Mouse (Mus musculus) G1E-ER4 (cell line): ENCODE measurements around the gene Cd300a. TPM values are rescaled to one million over a fixed set of nuclear protein-coding genes. Genes with fewer than 3 reads are reported as not detected.

Source experiments
- GATA1 ChIP-seq: IDR thresholded peaks from one replicate; pipeline ENCODE4 v1.8.0; 2012; ENCODE audit warnings: low read length, inconsistent platforms
- polyA plus RNA-seq: library from polyadenylated mRNA; stranded (reverse); fragments of >175 nt; gene quantifications from 2 replicates; pipeline ENCODE4 v1.2.3, GENCODE M21; 2012

The Cd300a gene
- polyA plus RNA-seq, 1 experiment: not detected

DNA sequence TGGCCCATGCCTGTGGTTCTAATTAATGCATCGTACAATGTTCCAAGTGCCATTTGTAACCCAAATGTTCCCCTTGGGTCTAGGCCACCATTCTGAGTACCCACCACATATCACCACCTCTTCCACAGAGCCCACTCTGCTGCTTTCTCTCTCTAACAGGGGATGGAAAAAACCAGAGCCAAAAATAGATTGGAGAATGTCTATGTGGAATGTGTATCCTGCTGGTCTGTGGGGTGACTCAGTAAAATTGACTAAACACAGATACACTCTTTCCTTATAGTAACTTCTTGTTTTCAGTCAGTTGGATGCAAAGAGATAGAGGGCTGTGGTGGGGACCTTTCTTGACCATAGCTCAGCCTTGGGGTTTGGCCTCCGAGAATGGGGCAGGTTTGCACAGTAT is 39.7 kb downstream of the Cd300a start:
- TF ChIP-seq GATA1: no peak

DNA sequence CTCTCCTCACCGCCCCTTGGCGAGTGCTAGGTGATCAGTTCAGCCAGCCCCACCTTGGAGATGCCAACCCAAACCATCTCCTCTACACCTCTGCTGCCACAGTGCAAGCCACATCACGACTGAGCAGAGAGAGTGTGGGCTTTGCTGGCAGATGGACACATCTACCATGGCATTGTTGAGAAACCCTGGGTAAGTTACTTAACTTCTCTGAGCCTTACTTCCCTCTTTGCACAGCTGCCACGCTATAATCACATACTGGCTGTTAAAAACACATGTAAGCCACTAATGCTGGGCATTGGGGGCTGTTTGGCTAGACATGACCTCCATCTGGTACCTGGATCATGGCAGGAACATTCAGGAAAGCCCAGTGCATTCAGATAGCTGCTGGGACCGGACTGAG is 41.2 kb downstream of the Cd300a start:
- TF ChIP-seq GATA1: no peak

DNA sequence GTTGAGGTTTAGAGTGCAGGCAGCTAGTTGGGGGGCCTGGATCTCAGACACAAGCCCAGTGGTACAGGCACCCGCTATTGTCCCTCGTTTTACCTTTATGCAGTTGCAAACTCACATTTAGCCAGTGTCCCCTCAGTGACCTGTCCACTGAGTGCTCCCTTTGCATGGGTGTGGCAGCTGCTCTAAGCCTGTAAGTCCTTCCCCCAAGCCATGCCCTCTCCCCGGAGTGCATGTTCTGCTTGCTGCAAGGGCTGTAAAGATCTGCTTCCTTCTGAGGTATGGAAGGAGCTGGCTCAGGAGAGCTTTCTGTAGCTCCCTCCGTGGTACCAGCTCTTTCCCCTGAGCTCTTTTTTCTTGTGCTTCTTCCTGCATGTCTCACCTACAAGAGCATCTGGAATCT is 43.8 kb downstream of the Cd300a start:
- TF ChIP-seq GATA1: no peak

DNA sequence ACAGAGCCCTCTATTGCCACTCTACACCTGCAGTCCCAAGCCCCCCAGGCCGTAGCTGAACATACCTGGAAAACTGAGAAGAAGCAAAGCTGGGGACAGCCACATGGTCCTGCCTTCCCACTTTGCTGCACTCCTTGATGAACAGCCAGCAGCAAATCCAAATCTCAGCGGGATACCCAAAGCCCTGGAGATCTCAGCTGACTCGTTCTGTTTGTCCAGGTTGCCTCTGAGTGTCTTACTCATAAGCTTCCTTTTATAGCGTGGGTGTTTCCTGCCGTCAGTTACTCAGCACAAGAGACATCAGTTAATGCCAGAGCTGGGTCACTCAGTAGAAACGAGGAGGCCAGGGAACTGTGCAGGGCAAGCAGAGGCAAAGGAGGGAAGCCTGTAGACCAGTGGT is 44.3 kb downstream of the Cd300a start, which contains the start of gene Cd300lb:
TSS of gene Cd300lb (minus strand) at position 243 of the 400 bp plus-strand sequence.
- TF ChIP-seq GATA1: no peak

Other genes starting within 250 kb of the Cd300a start
- gene Rpl38, start 221.5 kb upstream of the Cd300a start, polyA plus RNA-seq: 220 and 257 TPM in 2 replicates
- 0.16 and 0.32 TPM in 2 replicates for gene Ttyh2, start 214.6 kb upstream of the Cd300a start, polyA plus RNA-seq
- not detected in 2 replicates for gene Dnaic2, start 162.6 kb upstream of the Cd300a start, polyA plus RNA-seq
- gene Kif19a, start 124.7 kb upstream of the Cd300a start, polyA plus RNA-seq: not detected in 2 replicates
- gene Btbd17, start 94.1 kb upstream of the Cd300a start, polyA plus RNA-seq: not detected in 2 replicates
- not detected in 2 replicates for gene Gpr142, start 91.1 kb upstream of the Cd300a start, polyA plus RNA-seq
- gene Gprc5c, start 38.9 kb upstream of the Cd300a start, polyA plus RNA-seq: not detected in 2 replicates
- not detected in 2 replicates for gene Cd300lb, start 44.3 kb downstream of the Cd300a start, polyA plus RNA-seq
- not detected in 2 replicates for gene Cd300c, start 79.1 kb downstream of the Cd300a start, polyA plus RNA-seq
- gene Cd300ld, start 99.9 kb downstream of the Cd300a start, polyA plus RNA-seq: not detected in 2 replicates
- gene Cd300c2, start 111.8 kb downstream of the Cd300a start, polyA plus RNA-seq: not detected in 2 replicates
- not detected in 2 replicates for gene Cd300ld2, start 126.2 kb downstream of the Cd300a start, polyA plus RNA-seq
- not detected in 2 replicates for gene Cd300ld4, start 137.0 kb downstream of the Cd300a start, polyA plus RNA-seq
- not detected in 2 replicates for gene Cd300ld5, start 147.7 kb downstream of the Cd300a start, polyA plus RNA-seq
- not detected in 2 replicates for gene Cd300ld3, start 158.4 kb downstream of the Cd300a start, polyA plus RNA-seq
- not detected in 2 replicates for gene Cd300e, start 172.1 kb downstream of the Cd300a start, polyA plus RNA-seq
- 1.3 and 1.4 TPM in 2 replicates for gene Rab37, start 201.4 kb downstream of the Cd300a start, polyA plus RNA-seq
- gene Cd300lf, start 244.0 kb downstream of the Cd300a start, polyA plus RNA-seq: not detected in 2 replicates